Mouse (Mus musculus) CD4-positive, CD25-positive, alpha-beta regulatory T cell (primary cell): ENCODE measurements around the gene Zfp825. TPM values are rescaled to one million over a fixed set of nuclear protein-coding genes. Genes with fewer than 3 reads are reported as not detected.

Experiments used
- polyA plus RNA-seq: library from polyadenylated mRNA; unstranded; fragments of 100-300 nt; shearing (Covaris generic); gene quantifications from one replicate; pipeline ENCODE4 v1.2.1, GENCODE M21; 2017

Gene Zfp825
- 21.6 TPM for polyA plus RNA-seq

DNA sequence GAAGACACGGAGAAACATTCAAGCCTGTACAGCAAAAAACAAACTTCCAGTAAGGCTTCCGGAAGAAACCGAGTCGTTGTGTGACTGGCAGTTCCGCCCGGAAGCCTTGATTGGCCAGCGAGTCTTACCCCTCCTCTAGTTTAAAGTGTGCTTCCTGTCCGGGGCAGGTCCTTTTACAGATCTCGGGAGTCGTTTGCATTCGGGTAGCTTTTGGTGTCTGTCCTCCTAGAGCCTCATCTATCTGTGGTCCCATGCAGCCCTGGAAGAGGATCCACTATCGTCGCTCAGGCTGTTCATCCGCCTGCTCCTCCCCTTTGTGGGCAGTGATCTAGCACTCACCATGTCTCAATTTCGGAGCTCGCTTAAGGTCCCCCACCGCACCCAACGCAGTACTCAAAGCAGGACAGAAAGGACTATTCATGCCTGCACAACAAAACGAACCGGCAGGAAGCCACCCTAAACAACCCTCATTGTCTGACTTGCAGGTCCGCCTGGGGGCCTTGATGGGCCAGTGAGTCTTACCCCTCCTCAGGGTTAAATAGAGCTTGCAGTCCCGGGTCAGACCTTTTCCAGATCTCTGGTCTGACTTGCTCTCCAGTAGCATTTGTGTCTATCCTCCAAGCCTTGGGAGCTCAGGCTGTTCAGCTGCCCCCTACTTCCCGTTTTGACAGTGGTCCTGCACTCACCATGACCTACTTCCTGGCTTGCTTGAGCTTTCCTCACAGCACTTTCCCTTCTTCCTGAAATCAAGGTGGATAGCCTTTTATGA lies at the start of gene Zfp825:
Gene Zfp825 (minus strand): TSS at position 82 of the 769 bp plus-strand sequence.

Other genes starting within 250 kb of the Zfp825 start
- 0.11 TPM for gene Ahrr, start 201.7 kb downstream of the Zfp825 start, polyA plus RNA-seq
- 168 TPM for gene Pdcd6, start 176.4 kb downstream of the Zfp825 start, polyA plus RNA-seq
- gene Sdha, start 143.7 kb downstream of the Zfp825 start, polyA plus RNA-seq = 279 TPM
- gene Ccdc127, start 143.7 kb downstream of the Zfp825 start, polyA plus RNA-seq = 29.7 TPM
- not detected for gene Lrrc14b, start 130.0 kb downstream of the Zfp825 start, polyA plus RNA-seq
- 2.4 TPM for gene Zfp72, start 103.2 kb downstream of the Zfp825 start, polyA plus RNA-seq
- gene Ftl1-ps1, start 94.3 kb downstream of the Zfp825 start, polyA plus RNA-seq = 50.7 TPM
- 115 TPM for gene Erap1, start 145.6 kb upstream of the Zfp825 start, polyA plus RNA-seq